Mouse (Mus musculus) brain, embryonic 14.5 days (tissue): ENCODE data around the gene Unc5c.

ENCODE experiments used
- CTCF ChIP-seq: fragments of 200-500 bp; IDR thresholded peaks from 2 replicates; pipeline ENCODE4 v1.5.1; 2012; ENCODE audit warnings: inconsistent platforms, mild to moderate bottlenecking, moderate library complexity, borderline replicate concordance; ENCODE audit not compliant: insufficient read depth, insufficient read length; ENCODE audit errors: extremely low read depth
- POLR2A ChIP-seq: fragments of 200-500 bp; IDR thresholded peaks from 2 replicates; pipeline ENCODE4 v1.6.1; 2012; ENCODE audit warnings: mild to moderate bottlenecking, inconsistent platforms, borderline replicate concordance; ENCODE audit not compliant: poor library complexity, insufficient read depth, insufficient read length, severe bottlenecking; ENCODE audit errors: extremely low read depth

DNA sequence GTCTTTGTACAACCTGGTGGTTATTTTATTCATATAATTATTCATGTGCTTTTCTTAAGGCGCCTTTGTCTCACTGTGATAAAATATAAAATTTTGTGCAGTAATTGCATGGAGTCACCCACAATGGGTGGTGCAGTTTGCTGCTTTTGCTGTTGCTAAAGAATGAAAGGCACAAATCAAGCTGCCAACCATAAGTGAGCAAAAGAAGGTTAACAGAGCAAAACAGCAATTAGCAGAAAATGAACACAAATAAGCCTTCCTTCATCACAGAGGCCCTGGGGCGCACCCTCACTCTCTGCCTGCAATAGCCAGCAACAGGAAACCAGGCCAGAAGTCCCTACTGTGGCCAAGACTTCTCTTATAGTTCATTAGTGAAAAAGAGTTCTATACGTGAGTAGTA is 185.6 kb downstream of the Unc5c start:
- no peak for TF ChIP-seq CTCF
- no peak for TF ChIP-seq POLR2A
